Mouse (Mus musculus) testis, adult 2 months (tissue): ENCODE measurements around the gene Gm5726. TPM values are rescaled to one million over a fixed set of nuclear protein-coding genes. Genes with fewer than 3 reads are reported as not detected.
"Not testable (repeated sequence)": the region's sequence is repeated elsewhere in the genome, so short reads cannot be mapped to it uniquely, and the experiment has no call there.

Experiments
- H3K27ac ChIP-seq: fragments of 200-500 bp; 2 replicates; pipeline ENCODE4 v1.5.1; 2012; ENCODE audit warnings: low read depth, low read length; ENCODE audit not compliant: control insufficient read depth, insufficient read depth
- H3K27me3 ChIP-seq: fragments of 200-500 bp; 2 replicates; pipeline ENCODE4 v1.6.1; 2012; ENCODE audit warnings: mild to moderate bottlenecking, low read length, moderate library complexity; ENCODE audit not compliant: control insufficient read depth, insufficient read depth
- H3K36me3 ChIP-seq: fragments of 200-500 bp; 2 replicates; pipeline ENCODE4 v1.6.1; 2012; ENCODE audit warnings: mild to moderate bottlenecking, low read length; ENCODE audit not compliant: control insufficient read depth, insufficient read depth
- H3K4me1 ChIP-seq: fragments of 200-500 bp; 2 replicates; pipeline ENCODE4 v1.6.1; 2012; ENCODE audit warnings: low read length; ENCODE audit not compliant: control insufficient read depth, insufficient read depth
- H3K4me3 ChIP-seq: fragments of 200-500 bp; 2 replicates; pipeline ENCODE4 v1.5.1; 2012; ENCODE audit warnings: low read depth, mild to moderate bottlenecking, low read length, moderate library complexity, mixed read lengths; ENCODE audit not compliant: control insufficient read depth
- polyA plus RNA-seq: library from polyadenylated mRNA; depleted of rRNA; stranded (reverse); fragments of >200 nt; gene quantifications from 2 replicates; pipeline ENCODE4 v1.2.3, GENCODE M21; 2012; rRNA removed

Gene Gm5726
- not detected in 2 replicates for polyA plus RNA-seq

DNA sequence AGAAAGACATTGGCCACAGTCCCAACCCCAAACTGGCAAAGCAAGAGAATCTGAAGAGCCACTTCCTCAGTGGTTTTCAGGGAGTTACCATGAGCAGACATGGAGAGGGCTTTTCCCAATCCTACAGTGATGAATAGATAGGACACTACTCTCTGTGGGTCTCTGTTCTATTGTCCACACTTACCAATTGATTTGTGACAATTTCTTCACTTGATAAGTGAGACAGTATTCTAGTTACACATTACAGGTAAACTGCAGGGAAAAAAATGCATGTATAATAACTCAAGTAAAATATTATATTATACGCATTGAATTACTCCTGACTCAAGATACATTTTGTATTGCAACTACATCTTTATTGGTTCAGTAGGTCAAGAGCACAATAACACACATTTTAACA, at the start of gene Gm5726:
Gene Gm5726, minus strand, starts transcription at position 101 of the 400 bp plus-strand sequence.
- not testable (repeated sequence) for H3K4me3 ChIP-seq, H3K36me3 ChIP-seq

DNA sequence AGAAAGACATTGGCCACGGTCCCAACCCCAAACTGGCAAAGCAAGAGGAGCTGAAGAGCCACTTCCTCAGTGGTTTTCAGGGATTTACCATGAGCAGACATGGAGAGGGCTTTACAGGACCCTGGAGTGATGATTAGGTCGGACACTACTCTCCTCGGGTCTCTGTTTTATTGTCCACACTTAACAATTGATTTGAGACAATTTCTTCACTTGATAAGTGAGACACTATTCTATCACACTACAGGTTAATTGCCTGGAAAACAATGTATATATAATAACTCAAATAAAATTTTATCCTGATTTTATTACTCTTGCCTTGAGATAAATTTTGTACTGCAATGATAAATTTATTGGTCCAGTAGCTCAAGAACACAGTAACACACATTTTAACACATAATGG, 30.6 kb upstream of the Gm5726 start, which contains the start of gene Gm4141:
Gene Gm4141, minus strand, starts transcription at position 101 of the 400 bp plus-strand sequence.
- not testable (repeated sequence) for H3K27ac ChIP-seq, H3K36me3 ChIP-seq, H3K4me1 ChIP-seq, H3K4me3 ChIP-seq, H3K27me3 ChIP-seq

More for the DNA sequence above, at the start of gene Gm5726:
- not testable (repeated sequence) for H3K27me3 ChIP-seq, H3K4me1 ChIP-seq, H3K27ac ChIP-seq

DNA sequence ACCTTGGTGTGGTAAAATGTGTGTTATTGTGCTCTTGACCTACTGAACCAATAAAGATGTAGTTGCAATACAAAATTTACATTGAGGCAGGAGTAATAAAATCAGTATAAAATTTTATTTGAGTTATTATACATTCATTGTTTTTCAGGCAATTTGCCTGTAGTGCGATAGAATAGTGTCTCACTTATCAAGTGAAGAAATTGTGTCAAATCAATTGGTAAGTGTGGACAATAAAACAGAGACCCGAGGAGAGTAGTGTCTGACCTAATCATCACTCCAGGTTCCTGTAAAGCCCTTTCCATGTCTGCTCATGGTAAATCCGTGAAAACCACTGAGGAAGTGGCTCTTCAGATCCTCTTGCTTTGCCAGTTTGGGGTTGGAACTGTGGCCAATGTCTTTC, 12.0 kb downstream of the Gm5726 start, which contains the start of gene Vmn1r104:
Gene Vmn1r104, plus strand, starts transcription at position 301 of the 400 bp plus-strand sequence.
- H3K4me3 ChIP-seq, H3K27me3 ChIP-seq, H3K4me1 ChIP-seq, H3K36me3 ChIP-seq, H3K27ac ChIP-seq: not testable (repeated sequence)

DNA sequence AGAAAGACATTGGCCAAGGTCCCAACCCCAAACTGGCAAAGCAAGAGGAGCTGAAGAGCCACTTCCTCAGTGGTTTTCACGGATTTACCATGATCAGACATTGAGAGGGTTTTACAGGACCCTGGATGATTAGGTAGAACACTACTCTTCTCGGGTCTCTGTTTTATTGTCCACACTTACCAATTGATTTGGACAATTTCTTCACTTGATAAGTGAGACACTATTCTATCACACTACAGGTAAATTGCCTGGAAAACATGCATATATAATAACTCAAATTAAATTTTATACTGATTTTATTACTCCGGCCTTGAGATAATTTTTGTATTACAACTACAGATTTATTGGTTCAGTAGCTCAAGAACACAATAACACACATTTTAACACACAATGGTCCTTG, 35.1 kb downstream of the Gm5726 start, which contains the start of gene Vmn1r103:
Gene Vmn1r103, minus strand, starts transcription at position 101 of the 400 bp plus-strand sequence.
- H3K4me3 ChIP-seq, H3K27ac ChIP-seq, H3K36me3 ChIP-seq, H3K4me1 ChIP-seq, H3K27me3 ChIP-seq: not testable (repeated sequence)

Other genes starting within 250 kb of the Gm5726 start
- gene Gm4133, start 211.7 kb downstream of the Gm5726 start, polyA plus RNA-seq, result not detected in 2 replicates
- gene Gm5728, start 170.3 kb downstream of the Gm5726 start, polyA plus RNA-seq, result not detected in 2 replicates
- not detected in 2 replicates for gene Vmn1r100, start 127.8 kb downstream of the Gm5726 start, polyA plus RNA-seq
- not detected in 2 replicates for gene Vmn1r101, start 103.2 kb downstream of the Gm5726 start, polyA plus RNA-seq
- gene Gm10670, start 70.8 kb downstream of the Gm5726 start, polyA plus RNA-seq, result not detected in 2 replicates
- gene Vmn1r103, start 35.2 kb downstream of the Gm5726 start, polyA plus RNA-seq, result not detected in 2 replicates
- gene Vmn1r104, start 11.9 kb downstream of the Gm5726 start, polyA plus RNA-seq, result not detected in 2 replicates
- gene Gm4141, start 30.5 kb upstream of the Gm5726 start, polyA plus RNA-seq, result not detected in 2 replicates
- gene Gm4513, start 53.3 kb upstream of the Gm5726 start, polyA plus RNA-seq, result 0.48 and 0.54 TPM in 2 replicates
- not detected in 2 replicates for gene Vmn1r107, start 123.2 kb upstream of the Gm5726 start, polyA plus RNA-seq
- gene Vmn1r111, start 157.5 kb upstream of the Gm5726 start, polyA plus RNA-seq, result not detected in 2 replicates
- gene Gm10668, start 184.9 kb upstream of the Gm5726 start, polyA plus RNA-seq, result not detected in 2 replicates
- gene Vmn1r112, start 225.4 kb upstream of the Gm5726 start, polyA plus RNA-seq, result not detected in 2 replicates
- gene Vmn1r113, start 241.5 kb upstream of the Gm5726 start, polyA plus RNA-seq, result not detected in 2 replicates